Mouse (Mus musculus): ENCODE results near the gene Spata32. TPM values are rescaled to one million over a fixed set of nuclear protein-coding genes. Genes with fewer than 3 reads are reported as not detected.
A peak's percentile ranks its signal among the peaks of the same experiment; 100 is the strongest.

The Spata32 gene
- polyA plus RNA-seq, 1 experiment from 2014 or later: 0.17 TPM

GRCm38 (mm10) chr11:103198911-103199803 is 19.1 kb downstream of the Spata32 start:
- Histone ChIP-seq H3K27ac (replicated peaks) (no peak overlapping the region), H3K9ac (peak overlapping the region; percentile 70), H3K4me2 (peak overlapping the region; percentile 78), H3K9me3 (no peaks in the 10 kb centered on the region), H3K27me3 (peaks cover 80% of the 10 kb centered on the region), H3K36me3 (0 out of 2 replicates have a peak, but pooled peaks cover 5% of the 10 kb centered on the region), H3K4me3 (peak overlapping the region; percentile 47), H3K4me1 (replicated peaks) (peaks cover 29% of the 10 kb centered on the region)
- ATAC-seq (ENCODE audit: low read depth): peak; percentile 76
- 2% methylated on average over 57 of the region's 59 CpGs for WGBS

- H3K4me2 ChIP-seq: peak overlapping the region; percentile 78
- no peak overlapping the region for H3K27ac ChIP-seq (replicated peaks)
- peaks cover 30% of the 10 kb centered on the region for H3K4me1 ChIP-seq (replicated peaks)
- peak overlapping the region; percentile 47; the same call in 1 of the 2 replicates for H3K4me3 ChIP-seq
- H3K9me3 ChIP-seq: no peaks in the 10 kb centered on the region
- WGBS: 2% methylated on average over 16 of the region's 16 CpGs
- H3K36me3 ChIP-seq: 0 out of 2 replicates have a peak, but pooled peaks cover 5% of the 10 kb centered on the region
- no peak for ATAC-seq (ENCODE audit: low read depth)
- 0 out of 2 replicates have a peak overlapping the region, but pooled peaks have one; percentile 34 for H3K9ac ChIP-seq
- H3K27me3 ChIP-seq: peaks cover 88% of the 10 kb centered on the region
These were observed 19.9 kb downstream of the Spata32 start for GRCm38 (mm10) chr11:103198339-103198738.

DNA sequence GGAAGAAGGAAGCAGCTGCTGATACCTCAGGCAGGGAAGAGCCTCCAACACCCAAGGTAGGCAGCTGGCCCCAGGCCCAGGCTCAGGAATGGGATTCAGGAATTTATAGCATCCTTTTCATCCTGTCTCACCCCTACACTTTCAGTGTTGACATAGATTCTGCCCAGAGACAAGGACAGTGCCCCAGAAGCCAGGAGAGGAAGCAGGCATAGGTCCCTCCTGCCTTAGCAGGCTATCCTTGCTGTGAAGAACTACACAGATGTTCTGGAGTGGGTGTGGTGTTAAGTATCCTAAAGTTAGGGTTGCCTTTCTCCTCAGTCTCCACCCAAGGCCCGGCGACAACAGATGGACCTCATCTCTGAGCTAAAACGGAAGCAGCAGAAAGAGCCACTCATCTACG is 20.9 kb downstream of the Spata32 start:
- no peak for ATAC-seq (ENCODE audit: low read depth)
- Histone ChIP-seq H3K4me1 (replicated peaks) (peaks cover 40% of the 10 kb centered on the region), H3K4me2 (no peak overlapping the region), H3K27me3 (peaks cover 95% of the 10 kb centered on the region), H3K4me3 (no peak overlapping the region), H3K36me3 (0 out of 2 replicates have a peak, but pooled peaks cover 5% of the 10 kb centered on the region), H3K27ac (replicated peaks) (no peak overlapping the region), H3K9ac (no peak overlapping the region), H3K9me3 (no peaks in the 10 kb centered on the region)
- WGBS: 86% methylated on average over 4 of the region's 4 CpGs

DNA sequence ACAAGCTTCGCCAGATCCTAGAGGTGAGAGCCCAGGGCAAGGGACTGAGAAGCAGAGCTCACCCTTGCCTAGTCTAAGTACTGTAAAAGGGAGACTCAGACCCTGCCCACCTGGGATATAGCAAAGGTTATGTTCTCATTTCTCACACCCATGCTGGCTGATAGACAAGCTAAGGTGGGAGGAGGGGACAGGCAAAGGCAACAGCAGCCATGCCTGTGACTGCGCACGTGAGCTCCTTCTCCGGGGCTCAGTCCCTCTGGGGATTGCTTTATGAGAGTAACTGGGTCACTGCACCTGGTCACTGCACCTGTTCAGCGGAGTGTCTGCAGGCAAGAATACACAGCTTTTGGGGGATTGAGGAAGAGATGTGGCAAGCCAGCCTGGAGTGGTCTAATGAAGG is 22.6 kb downstream of the Spata32 start:
- H3K4me2 ChIP-seq: no peak overlapping the region
- WGBS: 76% methylated on average over 5 of the region's 5 CpGs
- H3K4me3 ChIP-seq: no peak overlapping the region
- peaks cover 33% of the 10 kb centered on the region for H3K4me1 ChIP-seq (replicated peaks)
- H3K36me3 ChIP-seq: 0 out of 2 replicates have a peak, but pooled peaks cover 5% of the 10 kb centered on the region
- no peak overlapping the region for H3K9ac ChIP-seq
- no peaks in the 10 kb centered on the region for H3K9me3 ChIP-seq
- peaks cover 100% of the 10 kb centered on the region for H3K27me3 ChIP-seq
- ATAC-seq (ENCODE audit: low read depth): no peak
- H3K27ac ChIP-seq (replicated peaks): no peak overlapping the region

GRCm38 (mm10) chr11:103195236-103195635 is 23.0 kb downstream of the Spata32 start:
- Histone ChIP-seq H3K27ac (replicated peaks) (no peak overlapping the region), H3K4me3 (no peak overlapping the region), H3K9ac (no peak overlapping the region), H3K9me3 (no peaks in the 10 kb centered on the region), H3K4me1 (replicated peaks) (peaks cover 33% of the 10 kb centered on the region), H3K27me3 (peaks cover 100% of the 10 kb centered on the region), H3K4me2 (no peak overlapping the region), H3K36me3 (0 out of 2 replicates have a peak, but pooled peaks cover 5% of the 10 kb centered on the region)
- ATAC-seq (ENCODE audit: low read depth): no peak
- WGBS: 89% methylated on average over 18 of the region's 18 CpGs

DNA sequence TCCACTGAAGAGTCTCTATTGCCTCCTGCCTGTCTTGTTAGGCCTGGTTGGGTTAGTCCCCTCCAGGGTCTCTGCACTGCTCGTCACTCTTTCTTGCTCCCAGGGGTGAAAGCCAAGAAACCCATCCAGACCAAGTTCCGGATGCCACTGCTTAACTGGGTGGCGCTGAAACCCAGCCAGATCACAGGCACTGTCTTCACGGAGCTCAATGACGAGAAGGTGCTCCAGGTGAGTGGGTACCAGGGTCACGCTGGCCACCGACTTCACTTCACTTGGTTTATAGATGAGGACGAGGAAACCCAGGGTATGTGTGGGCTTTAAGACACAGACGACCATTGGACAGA is 24.4 kb downstream of the Spata32 start:
- H3K4me1 ChIP-seq (replicated peaks): peaks cover 21% of the 10 kb centered on the region
- no peak overlapping the region for H3K4me2 ChIP-seq
- ATAC-seq (ENCODE audit: low read depth): no peak
- 0 out of 2 replicates have a peak, but pooled peaks cover 5% of the 10 kb centered on the region for H3K36me3 ChIP-seq
- no peak overlapping the region for H3K27ac ChIP-seq (replicated peaks)
- H3K4me3 ChIP-seq: no peak overlapping the region
- H3K27me3 ChIP-seq: peaks cover 100% of the 10 kb centered on the region
- 29% methylated on average over 9 of the region's 9 CpGs for WGBS
- H3K9me3 ChIP-seq: no peaks in the 10 kb centered on the region
- no peak overlapping the region for H3K9ac ChIP-seq

DNA sequence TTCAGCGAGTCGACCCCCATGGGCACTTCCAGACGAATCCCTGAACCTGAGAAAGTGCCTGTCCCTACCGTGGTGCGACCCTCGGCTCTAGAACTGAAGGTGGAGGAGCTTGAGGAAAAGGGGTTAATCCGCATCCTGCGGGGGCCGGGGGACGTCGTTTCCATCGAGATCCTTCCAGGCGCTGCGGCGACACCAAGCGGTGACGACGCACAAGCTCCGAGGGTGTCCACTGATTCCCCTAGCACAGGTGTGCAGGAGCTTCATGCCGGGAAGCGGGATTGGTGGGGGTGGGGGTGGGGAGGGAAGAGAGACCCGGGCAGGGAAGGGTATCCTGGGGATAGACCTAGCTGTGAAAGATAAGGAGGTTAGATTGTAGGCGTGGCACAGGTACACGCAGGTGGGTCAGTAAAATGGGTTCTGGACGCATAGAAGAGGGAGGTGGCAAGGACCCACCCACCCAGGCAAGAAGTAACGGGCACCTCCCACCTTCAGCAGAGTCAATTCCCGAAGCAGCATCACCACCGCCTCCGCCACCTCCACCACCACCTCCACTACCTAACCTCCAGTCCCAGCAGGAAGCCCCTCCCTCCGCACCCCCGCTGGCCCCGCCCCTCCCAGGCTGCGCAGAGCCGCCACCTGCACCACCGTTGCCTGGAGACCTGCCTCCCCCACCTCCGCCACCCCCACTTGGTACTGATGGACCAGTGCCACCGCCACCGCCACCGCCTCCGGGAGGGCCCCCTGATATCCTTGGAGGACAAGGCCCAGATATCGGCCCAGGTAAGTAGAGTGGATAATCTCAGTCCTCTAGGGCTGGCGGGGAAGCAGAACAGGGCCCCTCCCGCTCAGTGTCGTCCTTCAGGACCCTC is 25.0 kb downstream of the Spata32 start:
- 7% methylated on average over 44 of the region's 44 CpGs for WGBS
- no peak overlapping the region for H3K27ac ChIP-seq (replicated peaks)
- H3K9ac ChIP-seq: peak overlapping the region; percentile 58
- H3K36me3 ChIP-seq: 0 out of 2 replicates have a peak, but pooled peaks cover 5% of the 10 kb centered on the region
- ATAC-seq (ENCODE audit: low read depth): peak; percentile 54; the same call in 1 of the 2 replicates
- H3K9me3 ChIP-seq: no peaks in the 10 kb centered on the region
- peaks cover 96% of the 10 kb centered on the region for H3K27me3 ChIP-seq
- H3K4me1 ChIP-seq (replicated peaks): peaks cover 16% of the 10 kb centered on the region
- H3K4me2 ChIP-seq: peak overlapping the region; percentile 59
- H3K4me3 ChIP-seq: peak overlapping the region; percentile 32

DNA sequence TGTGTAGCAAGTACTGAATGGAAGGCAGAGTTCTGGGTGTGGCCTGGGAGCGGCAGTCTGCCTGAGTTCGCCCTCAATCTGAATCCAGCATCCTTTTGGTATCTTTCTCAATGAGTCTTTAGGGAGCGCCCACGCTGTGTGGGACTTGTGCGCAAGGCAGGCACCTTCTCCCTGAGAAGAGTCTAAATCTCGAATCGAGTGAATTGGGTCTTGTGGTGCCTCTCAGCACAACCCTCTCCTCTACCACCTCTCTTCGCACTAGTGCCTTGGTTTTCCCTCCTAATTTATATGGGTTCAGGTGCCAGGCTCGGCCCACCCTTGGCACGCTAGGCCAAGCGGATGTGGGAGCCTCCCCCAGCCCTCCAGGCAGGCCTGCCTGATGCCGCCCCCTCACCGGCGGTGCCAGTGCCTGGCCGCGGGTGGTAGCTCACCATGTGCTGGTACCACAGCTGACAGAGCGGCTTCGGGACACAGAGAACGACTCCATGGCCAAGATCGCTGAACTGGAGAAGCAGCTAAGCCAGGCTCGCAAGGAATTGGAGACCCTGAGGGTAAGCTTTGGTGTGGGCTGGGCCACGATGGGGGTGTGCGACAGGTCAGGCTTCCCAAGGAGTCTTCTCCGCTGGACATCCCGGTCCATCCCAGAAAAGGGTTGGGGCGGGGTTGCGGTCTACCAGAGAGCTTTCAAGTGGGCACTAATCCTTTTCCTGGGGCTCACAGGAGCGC is 25.8 kb downstream of the Spata32 start:
- Histone ChIP-seq H3K9ac (peak overlapping the region; percentile 58), H3K4me2 (peak overlapping the region; percentile 59), H3K9me3 (no peaks in the 10 kb centered on the region), H3K4me1 (replicated peaks) (peaks cover 16% of the 10 kb centered on the region), H3K4me3 (peak overlapping the region; percentile 32), H3K36me3 (0 out of 2 replicates have a peak, but pooled peaks cover 3% of the 10 kb centered on the region), H3K27ac (replicated peaks) (no peak overlapping the region), H3K27me3 (peaks cover 88% of the 10 kb centered on the region)
- ATAC-seq (ENCODE audit: low read depth): peak; percentile 25; the same call in 1 of the 2 replicates
- WGBS: 15% methylated on average over 28 of the region's 28 CpGs

DNA sequence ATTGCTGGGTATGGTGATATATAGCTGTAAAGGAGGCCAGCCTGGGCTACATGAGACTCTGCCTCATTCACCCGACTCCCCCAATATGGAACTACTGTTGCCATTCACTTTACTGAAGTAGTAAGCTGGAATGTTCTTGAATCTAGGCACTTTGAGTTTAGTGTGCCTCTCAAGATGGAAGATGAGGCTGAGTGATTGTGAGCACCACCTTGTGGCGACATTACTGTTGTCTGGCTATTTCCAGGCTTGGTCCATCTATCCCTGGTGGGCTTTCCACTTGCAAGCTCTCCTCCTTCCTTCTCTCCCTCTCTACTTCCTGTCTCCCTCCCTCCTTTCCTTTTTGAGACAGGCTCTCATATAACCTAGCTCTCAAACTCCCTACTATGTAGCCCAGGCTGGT is 33.3 kb downstream of the Spata32 start:
- peaks cover 32% of the 10 kb centered on the region for H3K27me3 ChIP-seq
- no peaks in the 10 kb centered on the region for H3K4me1 ChIP-seq (replicated peaks)
- H3K4me2 ChIP-seq: no peak overlapping the region
- WGBS: 41% methylated on average over 2 of the region's 2 CpGs
- no peak for ATAC-seq (ENCODE audit: low read depth)
- H3K36me3 ChIP-seq: no peaks in the 10 kb centered on the region
- no peaks in the 10 kb centered on the region for H3K9me3 ChIP-seq
- H3K27ac ChIP-seq (replicated peaks): no peak overlapping the region
- no peak overlapping the region for H3K4me3 ChIP-seq
- no peak overlapping the region for H3K9ac ChIP-seq

GRCm38 (mm10) chr11:103181911-103182310 is 36.3 kb downstream of the Spata32 start:
- WGBS: 81% methylated on average over 3 of the region's 3 CpGs

DNA sequence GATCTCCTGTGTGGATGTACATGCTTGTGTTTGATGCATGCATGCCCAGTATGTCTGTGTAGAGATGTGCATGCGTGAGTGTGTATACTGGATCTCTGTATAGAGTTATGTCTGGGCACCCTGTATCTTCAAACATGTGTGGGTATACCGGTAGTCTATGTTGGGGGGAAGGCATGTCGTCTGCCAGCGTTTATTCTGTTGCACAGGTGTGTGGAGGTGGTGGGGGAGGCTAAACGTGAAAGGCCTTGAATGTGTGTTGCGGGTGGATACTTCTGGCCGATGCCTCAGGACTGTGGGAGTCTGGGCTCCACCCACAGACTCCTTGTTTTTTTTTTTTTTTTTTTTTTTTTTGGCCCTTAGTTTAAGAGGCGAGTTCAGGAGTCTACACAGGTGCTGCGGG is 36.9 kb downstream of the Spata32 start:
- Histone ChIP-seq H3K4me3 (no peak overlapping the region), H3K4me2 (no peak overlapping the region), H3K36me3 (no peaks in the 10 kb centered on the region), H3K4me1 (replicated peaks) (no peaks in the 10 kb centered on the region), H3K27me3 (peaks cover 19% of the 10 kb centered on the region), H3K9ac (no peak overlapping the region), H3K27ac (replicated peaks) (no peak overlapping the region), H3K9me3 (no peaks in the 10 kb centered on the region)
- WGBS: 82% methylated on average over 9 of the region's 9 CpGs
- no peak for ATAC-seq (ENCODE audit: low read depth)

More at GRCm38 (mm10) chr11:103181911-103182310, 36.3 kb downstream of the Spata32 start:
- no peaks in the 10 kb centered on the region for H3K9me3 ChIP-seq
- ATAC-seq (ENCODE audit: low read depth): no peak
- H3K9ac ChIP-seq: no peak overlapping the region
- H3K4me2 ChIP-seq: no peak overlapping the region
- H3K36me3 ChIP-seq: no peaks in the 10 kb centered on the region
- no peak overlapping the region for H3K4me3 ChIP-seq
- no peaks in the 10 kb centered on the region for H3K4me1 ChIP-seq (replicated peaks)
- peaks cover 19% of the 10 kb centered on the region for H3K27me3 ChIP-seq
- H3K27ac ChIP-seq (replicated peaks): no peak overlapping the region
